Mouse (Mus musculus) layer of hippocampus, adult 11-12 months (tissue): Measurements from ENCODE around the gene Grin2a.

Experiments used
- DNase-seq: peaks from one replicate; pipeline ENCODE4 v3.0.0; 2022; ENCODE audit warnings: low spot score

The Grin2a gene

GRCm38 (mm10) chr16:9751045-9751569, 244.3 kb downstream of the Grin2a start:
- no peak for DNase-seq

- no peak for DNase-seq
These were observed 245.7 kb downstream of the Grin2a start for GRCm38 (mm10) chr16:9749661-9750060.

GRCm38 (mm10) chr16:9742443-9742842, 252.9 kb downstream of the Grin2a start:
- peak; percentile 52 for DNase-seq

- no peak for DNase-seq
These were observed 256.7 kb downstream of the Grin2a start for GRCm38 (mm10) chr16:9738679-9739078.

GRCm38 (mm10) chr16:9737131-9737530, 258.2 kb downstream of the Grin2a start:
- no peak for DNase-seq

GRCm38 (mm10) chr16:9735365-9736080, 259.8 kb downstream of the Grin2a start:
- DNase-seq: peak; percentile 63

- no peak for DNase-seq
These were observed 267.8 kb downstream of the Grin2a start for GRCm38 (mm10) chr16:9727603-9728002.

- DNase-seq: no peak
These were observed 269.7 kb downstream of the Grin2a start for GRCm38 (mm10) chr16:9725578-9726113.

- DNase-seq: no peak
These were observed 284.0 kb downstream of the Grin2a start for GRCm38 (mm10) chr16:9711398-9711797.

GRCm38 (mm10) chr16:9709921-9710320, 285.4 kb downstream of the Grin2a start:
- no peak for DNase-seq

- DNase-seq: no peak
These were observed 298.2 kb downstream of the Grin2a start for GRCm38 (mm10) chr16:9697141-9697540.

GRCm38 (mm10) chr16:9694081-9694480, 301.3 kb downstream of the Grin2a start:
- DNase-seq: no peak

- peak; percentile 50 for DNase-seq
These were observed 306.7 kb downstream of the Grin2a start for GRCm38 (mm10) chr16:9688523-9689140.

- DNase-seq: no peak
These were observed 314.8 kb downstream of the Grin2a start for GRCm38 (mm10) chr16:9680572-9680971.

GRCm38 (mm10) chr16:9679994-9680393, 315.4 kb downstream of the Grin2a start:
- DNase-seq: no peak

- DNase-seq: no peak
These were observed 316.6 kb downstream of the Grin2a start for GRCm38 (mm10) chr16:9678750-9679149.

GRCm38 (mm10) chr16:9672390-9672789, 323.0 kb downstream of the Grin2a start:
- DNase-seq: no peak

- DNase-seq: no peak
These were observed 324.1 kb downstream of the Grin2a start for GRCm38 (mm10) chr16:9671222-9671621.

- DNase-seq: no peak
These were observed 324.6 kb downstream of the Grin2a start for GRCm38 (mm10) chr16:9670750-9671161.

- DNase-seq: no peak
These were observed 329.5 kb downstream of the Grin2a start for GRCm38 (mm10) chr16:9665896-9666295.

- DNase-seq: no peak
These were observed 331.3 kb downstream of the Grin2a start for GRCm38 (mm10) chr16:9664060-9664459.

- no peak for DNase-seq
These were observed 331.9 kb downstream of the Grin2a start for GRCm38 (mm10) chr16:9663508-9663907.
